Mouse (Mus musculus): Measurements from ENCODE around the gene Dock7. TPM values are rescaled to one million over a fixed set of nuclear protein-coding genes. Genes with fewer than 3 reads are reported as not detected.
A peak's percentile ranks its signal among the peaks of the same experiment; 100 is the strongest.

Dock7 gene
- polyA plus RNA-seq, 1 experiment = 42.5 TPM

- TF ChIP-seq CTCF (IDR thresholded peaks at IDR 0.05; ENCODE audit: low read depth, low read length) (no peak), POLR2A (IDR thresholded peaks at IDR 0.05; ENCODE audit: borderline replicate concordance, low read depth, low read length) (no peak)
- peak overlapping the region; percentile 100 for H3K27ac ChIP-seq (ENCODE audit: insufficient read depth, low read depth, low read length)
- peak overlapping the region; percentile 73 for H3K4me3 ChIP-seq (ENCODE audit: insufficient read depth, low read length)
- peaks cover 7% of the 10 kb centered on the region for H3K4me1 ChIP-seq (ENCODE audit: control insufficient read depth, insufficient read depth, low read length)
Observed at GRCm38 (mm10) chr4:98924071-98924905, 196.4 kb downstream of the Dock7 start.

- Histone ChIP-seq H3K4me3 (ENCODE audit: insufficient read depth, low read length) (peak within 1 kb of the TSS; percentile 91), H3K27ac (ENCODE audit: insufficient read depth, low read depth, low read length) (peak within 1 kb of the TSS; percentile 100), H3K4me1 (ENCODE audit: control insufficient read depth, insufficient read depth, low read length) (peaks cover 7% of the 10 kb centered on the region)
- no peak for TF ChIP-seq CTCF (IDR thresholded peaks at IDR 0.05; ENCODE audit: low read depth, low read length)
- TF ChIP-seq POLR2A (IDR thresholded peaks at IDR 0.05; ENCODE audit: borderline replicate concordance, low read depth, low read length) = no peak
Observed at GRCm38 (mm10) chr4:98923568-98924070, 197.1 kb downstream of the Dock7 start, which contains the start of gene Usp1. Gene Usp1, plus strand, starts transcription at chr4:98923810.

GRCm38 (mm10) chr4:98922643-98923567 lies 197.8 kb downstream of the Dock7 start:
- Histone ChIP-seq H3K27ac (ENCODE audit: insufficient read depth, low read depth, low read length) (peak overlapping the region; percentile 100), H3K4me3 (ENCODE audit: insufficient read depth, low read length) (peak overlapping the region; percentile 91), H3K4me1 (ENCODE audit: control insufficient read depth, insufficient read depth, low read length) (peaks cover 7% of the 10 kb centered on the region)
- no peak for TF ChIP-seq POLR2A (IDR thresholded peaks at IDR 0.05; ENCODE audit: borderline replicate concordance, low read depth, low read length)
- no peak for TF ChIP-seq CTCF (IDR thresholded peaks at IDR 0.05; ENCODE audit: low read depth, low read length)

GRCm38 (mm10) chr4:98922061-98922642 lies 198.6 kb downstream of the Dock7 start:
- no peak for TF ChIP-seq POLR2A (IDR thresholded peaks at IDR 0.05; ENCODE audit: borderline replicate concordance, low read depth, low read length)
- TF ChIP-seq CTCF (IDR thresholded peaks at IDR 0.05; ENCODE audit: low read depth, low read length) = no peak
- Histone ChIP-seq H3K4me1 (ENCODE audit: control insufficient read depth, insufficient read depth, low read length) (peaks cover 7% of the 10 kb centered on the region), H3K27ac (ENCODE audit: insufficient read depth, low read depth, low read length) (peak overlapping the region; percentile 84), H3K4me3 (ENCODE audit: insufficient read depth, low read length) (peak overlapping the region; percentile 91)

GRCm38 (mm10) chr4:98920896-98921295 lies 199.8 kb downstream of the Dock7 start:
- no peak overlapping the region for H3K27ac ChIP-seq (ENCODE audit: insufficient read depth, low read depth, low read length)
- H3K4me1 ChIP-seq (ENCODE audit: control insufficient read depth, insufficient read depth, low read length) = peaks cover 7% of the 10 kb centered on the region
- H3K4me3 ChIP-seq (ENCODE audit: insufficient read depth, low read length) = no peak overlapping the region
- TF ChIP-seq CTCF (IDR thresholded peaks at IDR 0.05; ENCODE audit: low read depth, low read length) = no peak
- no peak for TF ChIP-seq POLR2A (IDR thresholded peaks at IDR 0.05; ENCODE audit: borderline replicate concordance, low read depth, low read length)

GRCm38 (mm10) chr4:98918204-98918603 lies 202.5 kb downstream of the Dock7 start:
- Histone ChIP-seq H3K27ac (ENCODE audit: insufficient read depth, low read depth, low read length) (no peak overlapping the region), H3K4me1 (ENCODE audit: control insufficient read depth, insufficient read depth, low read length) (peaks cover 7% of the 10 kb centered on the region), H3K4me3 (ENCODE audit: insufficient read depth, low read length) (no peak overlapping the region)
- TF ChIP-seq CTCF (IDR thresholded peaks at IDR 0.05; ENCODE audit: low read depth, low read length) (no peak), POLR2A (IDR thresholded peaks at IDR 0.05; ENCODE audit: borderline replicate concordance, low read depth, low read length) (no peak)

- Histone ChIP-seq H3K4me1 (ENCODE audit: control insufficient read depth, insufficient read depth, low read length) (peaks cover 7% of the 10 kb centered on the region), H3K4me3 (ENCODE audit: insufficient read depth, low read length) (no peak overlapping the region), H3K27ac (ENCODE audit: insufficient read depth, low read depth, low read length) (no peak overlapping the region)
- TF ChIP-seq POLR2A (IDR thresholded peaks at IDR 0.05; ENCODE audit: borderline replicate concordance, low read depth, low read length) (no peak), CTCF (IDR thresholded peaks at IDR 0.05; ENCODE audit: low read depth, low read length) (no peak)
Observed at GRCm38 (mm10) chr4:98917724-98918123, 203.0 kb downstream of the Dock7 start.

- no peaks in the 10 kb centered on the region for H3K4me1 ChIP-seq (ENCODE audit: control insufficient read depth, insufficient read depth, low read length)
- H3K4me3 ChIP-seq (ENCODE audit: insufficient read depth, low read length) = no peak overlapping the region
- no peak for TF ChIP-seq CTCF (IDR thresholded peaks at IDR 0.05; ENCODE audit: low read depth, low read length)
- TF ChIP-seq POLR2A (IDR thresholded peaks at IDR 0.05; ENCODE audit: borderline replicate concordance, low read depth, low read length) = no peak
- H3K27ac ChIP-seq (ENCODE audit: insufficient read depth, low read depth, low read length) = no peak overlapping the region
Observed at GRCm38 (mm10) chr4:98910246-98910645, 210.5 kb downstream of the Dock7 start.

GRCm38 (mm10) chr4:98887148-98887547 lies 233.6 kb downstream of the Dock7 start:
- TF ChIP-seq CTCF (IDR thresholded peaks at IDR 0.05; ENCODE audit: low read depth, low read length) (no peak), POLR2A (IDR thresholded peaks at IDR 0.05; ENCODE audit: borderline replicate concordance, low read depth, low read length) (no peak)
- Histone ChIP-seq H3K4me1 (ENCODE audit: control insufficient read depth, insufficient read depth, low read length) (no peaks in the 10 kb centered on the region), H3K27ac (ENCODE audit: insufficient read depth, low read depth, low read length) (no peak overlapping the region), H3K4me3 (ENCODE audit: insufficient read depth, low read length) (no peak overlapping the region)

Other genes starting within 250 kb of the Dock7 start
- gene Usp1, start 197.1 kb downstream of the Dock7 start, polyA plus RNA-seq (2012; ENCODE audit: insufficient read depth, insufficient read length, missing spikeins) = 33.6 and 36.5 TPM in 2 replicates
- gene Angptl3, start 90.0 kb downstream of the Dock7 start, polyA plus RNA-seq (2012; ENCODE audit: insufficient read depth, insufficient read length, missing spikeins) = 1.7 and 2.8 TPM in 2 replicates
- gene Atg4c, start 73.0 kb upstream of the Dock7 start, polyA plus RNA-seq (2012; ENCODE audit: insufficient read depth, insufficient read length, missing spikeins) = 23.5 and 23.8 TPM in 2 replicates
- gene Gm12689, start 175.0 kb upstream of the Dock7 start, polyA plus RNA-seq (2012; ENCODE audit: insufficient read depth, insufficient read length, missing spikeins) = 2.3 and 3.4 TPM in 2 replicates

Measured in bone marrow macrophage, adult 2 months (primary cell).